Mouse (Mus musculus): ENCODE results near the gene Sfxn3.

- TF ChIP-seq EP300 (IDR thresholded peaks at IDR 0.05; ENCODE audit: low read depth) (no peak), CTCF (IDR thresholded peaks at IDR 0.05; ENCODE audit: low read depth) (peak; percentile 34; the same call in 1 of the 2 replicates)
Observed at GRCm38 (mm10) chr19:45078971-45079764, 31.9 kb downstream of the Sfxn3 start.

Measured in liver, embryonic 14.5 days (tissue).